Mouse (Mus musculus) kidney, postnatal 0 days (tissue): ENCODE results near the gene Phc2. TPM values are rescaled to one million over a fixed set of nuclear protein-coding genes. Genes with fewer than 3 reads are reported as not detected.

Experiments
- ATAC-seq: fragments of 200-750 bp; cut with Nextera tagmentation; replicated peaks from 2 replicates; pipeline ENCODE4 v1.8.0; 2017; ENCODE audit warnings: low read depth, moderate number of reproducible peaks, moderate TSS enrichment, moderate library complexity; ENCODE audit not compliant: low FRiP score
- DNase-seq: peaks from one replicate; pipeline ENCODE4 v3.0.0-alpha.2; 2016; ENCODE audit warnings: low spot score
- H3K27ac ChIP-seq: fragments of 300-500 bp; sonication (generic); 2 replicates; pipeline ENCODE4 v1.5.1; 2014; ENCODE audit warnings: mild to moderate bottlenecking
- H3K27me3 ChIP-seq: fragments of 300-500 bp; sonication (generic); 2 replicates; pipeline ENCODE4 v1.6.1; 2014; ENCODE audit warnings: low read length, mixed read lengths; ENCODE audit not compliant: insufficient read depth
- H3K36me3 ChIP-seq: fragments of 300-500 bp; sonication (generic); 2 replicates; pipeline ENCODE4 v1.6.1; 2014; ENCODE audit warnings: low read length, mixed read lengths; ENCODE audit not compliant: insufficient read depth
- H3K4me1 ChIP-seq: fragments of 300-500 bp; sonication (generic); replicated peaks from 2 replicates; pipeline ENCODE4 v1.6.1; 2014; ENCODE audit warnings: antibody characterized with exemption, low read length, mixed read lengths; ENCODE audit not compliant: insufficient read depth
- H3K4me2 ChIP-seq: fragments of 300-500 bp; sonication (generic); 2 replicates; pipeline ENCODE4 v1.6.1; 2014; ENCODE audit warnings: mild to moderate bottlenecking, low read length, moderate library complexity, mixed read lengths
- H3K4me3 ChIP-seq: fragments of 300-500 bp; sonication (generic); replicated peaks from 2 replicates; pipeline ENCODE4 v1.5.1; 2014; ENCODE audit warnings: low read depth, low read length
- H3K9ac ChIP-seq: fragments of 300-500 bp; sonication (generic); 2 replicates; pipeline ENCODE4 v1.6.1; 2014; ENCODE audit warnings: low read depth, low read length
- H3K9me3 ChIP-seq: fragments of 300-500 bp; sonication (generic); replicated peaks from 2 replicates; pipeline ENCODE4 v1.6.1; 2016; ENCODE audit warnings: low read length, inconsistent platforms, mixed read lengths
- CTCF ChIP-seq: IDR thresholded peaks from 2 replicates; pipeline ENCODE4 v1.5.1; 2016; ENCODE audit warnings: antibody characterized with exemption, low read depth, mild to moderate bottlenecking, moderate library complexity
- WGBS: fragments of 180-500 bp; shearing (Covaris S2); extraction: QIAGEN DNeasy Blood & Tissue Kit; methylation state at CpG from one replicate; pipeline ENCODE4 v1.1.7; 2014; 5-methylcytosine and 5-hydroxymethylcytosine counted together
- polyA plus RNA-seq: library from polyadenylated mRNA; unstranded; fragments of >200 nt; fragmentation: Nextera tagmentation; extraction: Ambion mirVana; gene quantifications from 2 replicates; pipeline ENCODE4 v1.2.1, GENCODE M21; 2015

The Phc2 gene
- polyA plus RNA-seq, 1 experiment from 2014 or later, result 71.7 TPM

DNA sequence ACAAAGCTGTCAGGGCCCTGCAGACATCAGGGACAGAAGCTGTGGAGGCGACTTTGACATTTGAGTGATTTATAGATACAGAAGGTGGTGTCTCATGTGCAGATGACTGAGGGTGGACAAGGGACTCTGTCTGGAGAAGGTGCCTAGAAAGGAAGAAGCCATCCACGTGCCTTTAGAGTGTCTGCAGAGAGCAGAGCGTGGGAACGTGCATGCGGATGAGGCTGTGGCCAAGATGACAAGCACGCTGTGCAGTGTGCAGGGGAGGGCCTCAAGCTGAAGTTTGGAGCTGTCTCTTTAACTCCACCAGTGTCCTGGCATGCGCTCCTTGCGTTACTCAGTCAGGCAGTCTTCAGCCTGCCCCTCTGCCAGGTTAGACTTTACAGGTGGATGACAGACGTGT lies 34.5 kb downstream of the Phc2 start:
- no peak for DNase-seq
- ATAC-seq, result no peak
- Histone ChIP-seq H3K4me2 (no peak overlapping the region), H3K36me3 (no peaks in the 10 kb centered on the region), H3K9me3 (no peaks in the 10 kb centered on the region), H3K4me1 (peaks cover 22% of the 10 kb centered on the region), H3K9ac (no peak overlapping the region), H3K27ac (no peak overlapping the region), H3K27me3 (no peaks in the 10 kb centered on the region), H3K4me3 (no peak overlapping the region)
- TF ChIP-seq CTCF, result no peak
- WGBS, result 56% methylated on average over 9 of the region's 9 CpGs

DNA sequence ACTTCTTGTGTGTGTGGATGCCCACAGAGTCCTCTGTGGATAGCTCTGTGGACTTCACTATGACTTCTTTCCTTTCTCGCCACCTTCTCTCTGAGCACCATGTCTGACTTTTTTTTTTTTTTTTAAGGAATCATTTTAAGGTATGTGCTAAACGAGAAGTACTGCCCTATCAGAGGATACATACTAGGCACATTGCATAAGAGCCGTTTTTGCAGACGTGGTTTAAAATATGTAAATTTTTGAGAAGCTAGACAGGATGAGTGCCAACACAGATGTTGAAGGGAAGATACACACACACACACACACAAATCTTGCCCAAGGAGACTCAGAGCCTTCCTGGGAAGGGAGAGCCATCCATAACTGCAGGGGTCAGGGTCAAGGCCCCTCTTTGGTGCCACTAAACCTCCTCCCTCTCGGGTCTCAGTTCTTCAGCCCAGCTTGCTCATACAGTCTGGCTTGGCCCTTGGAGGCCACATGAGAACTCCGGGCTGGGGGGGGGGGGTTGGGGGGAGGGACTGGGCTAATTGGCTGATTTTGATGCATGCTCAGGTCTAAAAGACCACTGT lies 35.3 kb downstream of the Phc2 start:
- ATAC-seq, result no peak

DNA sequence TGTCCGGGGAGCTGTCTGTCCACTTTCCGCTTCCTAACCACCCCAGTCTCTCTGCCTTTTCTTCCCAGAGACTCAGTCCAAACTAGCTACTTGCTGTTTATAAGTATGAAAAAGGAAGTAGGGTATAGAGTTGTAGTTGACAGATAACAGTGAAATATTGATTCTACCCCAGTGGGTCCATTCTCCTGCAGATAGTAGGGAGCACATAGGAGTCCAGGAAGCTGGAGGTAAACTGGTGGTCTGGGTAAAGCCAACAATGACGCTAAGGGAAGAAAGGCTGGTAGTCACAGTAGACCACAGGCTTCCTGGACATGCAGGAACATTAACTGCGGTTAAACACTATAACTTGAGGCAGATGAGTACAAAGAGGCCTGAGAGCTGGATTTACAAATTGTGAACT lies 36.7 kb downstream of the Phc2 start:
- TF ChIP-seq CTCF, result no peak
- Histone ChIP-seq H3K27me3 (no peaks in the 10 kb centered on the region), H3K4me3 (no peak overlapping the region), H3K27ac (no peak overlapping the region), H3K36me3 (no peaks in the 10 kb centered on the region), H3K4me1 (peaks cover 22% of the 10 kb centered on the region), H3K9ac (no peak overlapping the region), H3K9me3 (no peaks in the 10 kb centered on the region), H3K4me2 (no peak overlapping the region)
- WGBS, result 87% methylated on average over 4 of the region's 4 CpGs
- ATAC-seq (no peak), DNase-seq (no peak)

More for the DNA sequence above, 35.3 kb downstream of the Phc2 start:
- no peak for DNase-seq
- H3K4me2 ChIP-seq, result no peak overlapping the region
- no peak overlapping the region for H3K27ac ChIP-seq
- H3K27me3 ChIP-seq, result no peaks in the 10 kb centered on the region
- no peak for TF ChIP-seq CTCF
- no peaks in the 10 kb centered on the region for H3K36me3 ChIP-seq
- no peak overlapping the region for H3K4me3 ChIP-seq
- no peak overlapping the region for H3K9ac ChIP-seq
- peaks cover 22% of the 10 kb centered on the region for H3K4me1 ChIP-seq
- WGBS, result 52% methylated on average over 6 of the region's 6 CpGs
- H3K9me3 ChIP-seq, result no peaks in the 10 kb centered on the region

DNA sequence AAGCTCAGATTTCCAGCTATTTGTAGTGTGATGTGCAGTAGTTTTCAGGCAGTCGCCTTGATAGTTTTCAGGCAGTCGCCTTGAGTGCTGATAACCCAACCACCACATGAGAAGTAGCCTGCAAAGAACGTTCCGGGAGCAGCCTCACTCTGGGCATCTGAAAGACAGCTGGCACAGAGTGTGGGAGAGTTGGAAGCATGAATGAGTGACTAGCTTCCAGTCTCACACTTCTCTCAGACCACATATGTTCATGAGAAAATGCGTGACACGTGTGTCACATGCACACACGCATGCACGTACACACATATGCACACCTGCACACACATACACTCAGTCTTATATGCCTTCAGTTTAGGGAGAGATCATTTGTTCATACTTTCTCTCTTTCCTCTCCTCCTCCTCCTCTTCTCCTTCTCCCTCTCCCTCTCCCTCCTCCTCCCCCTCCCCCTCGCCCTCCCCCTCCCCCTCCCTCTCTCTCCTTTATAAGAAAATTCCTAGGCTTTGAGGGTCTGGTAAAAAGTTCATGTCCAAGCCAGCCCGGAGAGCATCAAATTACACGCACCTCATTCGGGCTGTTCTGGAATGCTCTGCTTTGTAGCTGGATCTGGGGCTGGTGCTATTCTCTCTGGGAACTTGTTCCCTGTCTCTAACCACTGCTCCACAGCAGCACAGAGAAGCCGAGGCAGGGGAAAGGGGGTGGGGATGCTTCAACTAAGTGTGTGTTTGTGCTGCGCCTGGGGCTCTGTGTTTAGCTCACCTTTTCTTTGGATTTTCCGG lies 37.8 kb downstream of the Phc2 start:
- Histone ChIP-seq H3K4me1 (peaks cover 23% of the 10 kb centered on the region), H3K9ac (no peak overlapping the region), H3K36me3 (no peaks in the 10 kb centered on the region), H3K4me2 (no peak overlapping the region), H3K9me3 (no peaks in the 10 kb centered on the region), H3K27me3 (no peaks in the 10 kb centered on the region), H3K27ac (peak overlapping the region; percentile 25; the same call in 1 of the 2 replicates), H3K4me3 (no peak overlapping the region)
- DNase-seq (peak; percentile 56), ATAC-seq (no peak)
- TF ChIP-seq CTCF, result no peak
- 42% methylated on average over 14 of the region's 15 CpGs for WGBS

DNA sequence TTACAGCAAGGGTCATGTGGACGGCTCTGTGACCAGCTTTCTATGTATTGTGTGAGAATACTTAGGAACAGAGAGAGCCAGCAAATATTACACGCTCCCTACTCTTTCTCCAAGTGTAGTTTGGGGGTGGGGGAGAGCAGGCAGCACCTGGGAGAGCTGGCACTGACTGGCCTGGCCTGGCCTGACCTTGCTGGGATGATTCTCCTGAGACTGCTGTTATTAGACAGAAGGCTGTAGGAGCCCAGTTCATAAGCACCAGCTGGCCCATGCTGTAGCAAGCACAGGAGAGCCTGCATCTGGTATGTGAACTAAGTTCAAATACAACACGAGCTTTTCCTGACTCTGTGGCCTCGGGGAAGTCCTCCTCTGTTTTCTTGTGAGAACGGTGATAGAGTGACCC lies 38.7 kb downstream of the Phc2 start:
- no peak for DNase-seq
- H3K4me3 ChIP-seq, result no peak overlapping the region

DNA sequence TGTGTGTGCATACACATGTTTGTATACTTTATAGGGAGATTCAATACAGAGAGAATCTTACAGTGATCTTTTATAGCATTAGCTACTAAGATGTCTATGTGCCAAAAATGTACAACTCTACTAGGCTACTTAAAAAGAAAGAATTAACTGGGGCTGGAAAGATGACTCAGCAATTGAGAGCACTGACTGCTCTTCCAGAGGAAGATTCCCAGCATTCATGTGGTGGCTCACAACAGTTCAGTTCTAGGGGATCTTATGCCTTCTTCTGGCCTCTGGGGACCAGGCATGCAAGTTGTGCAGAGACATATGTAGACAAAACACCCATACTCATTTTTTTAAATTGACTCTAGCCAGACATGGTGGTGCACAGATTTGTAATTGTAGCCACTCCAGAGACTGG lies 39.8 kb downstream of the Phc2 start:
- no peak overlapping the region for H3K27ac ChIP-seq
- no peak for DNase-seq

More for the DNA sequence above, 38.7 kb downstream of the Phc2 start:
- WGBS, result 24% methylated on average over 5 of the region's 5 CpGs
- H3K4me2 ChIP-seq, result no peak overlapping the region
- no peaks in the 10 kb centered on the region for H3K9me3 ChIP-seq
- peaks cover 29% of the 10 kb centered on the region for H3K4me1 ChIP-seq
- no peak overlapping the region for H3K9ac ChIP-seq
- peak overlapping the region; percentile 39; the same call in 1 of the 2 replicates for H3K27ac ChIP-seq
- H3K36me3 ChIP-seq, result no peaks in the 10 kb centered on the region
- ATAC-seq, result no peak
- H3K27me3 ChIP-seq, result no peaks in the 10 kb centered on the region
- TF ChIP-seq CTCF, result no peak

More for the DNA sequence above, 39.8 kb downstream of the Phc2 start:
- Histone ChIP-seq H3K9ac (no peak overlapping the region), H3K4me1 (peaks cover 29% of the 10 kb centered on the region), H3K4me3 (no peak overlapping the region), H3K9me3 (no peaks in the 10 kb centered on the region), H3K27me3 (no peaks in the 10 kb centered on the region), H3K4me2 (no peak overlapping the region), H3K36me3 (no peaks in the 10 kb centered on the region)
- ATAC-seq, result no peak
- TF ChIP-seq CTCF, result no peak
